Mouse (Mus musculus) monocyte, adult 5-6 weeks (primary cell): ENCODE data around the gene Gabpb2. TPM values are rescaled to one million over a fixed set of nuclear protein-coding genes. Genes with fewer than 3 reads are reported as not detected.

ENCODE experiments used
- ATAC-seq: fragments of 153-309, 156-312 bp; replicated peaks from 2 replicates; pipeline ENCODE4 v1.8.0; 2017; ENCODE audit warnings: mild to moderate bottlenecking; ENCODE audit not compliant: low TSS enrichment, insufficient number of reproducible peaks, severe bottlenecking, poor library complexity, low FRiP score
- total RNA-seq: library from RNA; stranded (forward); fragments of 200-1000, 200-491, 200-594 nt; gene quantifications from 3 replicates; pipeline ENCODE4 v1.2.3, GENCODE M21; 2017

Gabpb2 gene
- 87.0 to 129 TPM (median 91.1 TPM) in 3 replicates for total RNA-seq

DNA sequence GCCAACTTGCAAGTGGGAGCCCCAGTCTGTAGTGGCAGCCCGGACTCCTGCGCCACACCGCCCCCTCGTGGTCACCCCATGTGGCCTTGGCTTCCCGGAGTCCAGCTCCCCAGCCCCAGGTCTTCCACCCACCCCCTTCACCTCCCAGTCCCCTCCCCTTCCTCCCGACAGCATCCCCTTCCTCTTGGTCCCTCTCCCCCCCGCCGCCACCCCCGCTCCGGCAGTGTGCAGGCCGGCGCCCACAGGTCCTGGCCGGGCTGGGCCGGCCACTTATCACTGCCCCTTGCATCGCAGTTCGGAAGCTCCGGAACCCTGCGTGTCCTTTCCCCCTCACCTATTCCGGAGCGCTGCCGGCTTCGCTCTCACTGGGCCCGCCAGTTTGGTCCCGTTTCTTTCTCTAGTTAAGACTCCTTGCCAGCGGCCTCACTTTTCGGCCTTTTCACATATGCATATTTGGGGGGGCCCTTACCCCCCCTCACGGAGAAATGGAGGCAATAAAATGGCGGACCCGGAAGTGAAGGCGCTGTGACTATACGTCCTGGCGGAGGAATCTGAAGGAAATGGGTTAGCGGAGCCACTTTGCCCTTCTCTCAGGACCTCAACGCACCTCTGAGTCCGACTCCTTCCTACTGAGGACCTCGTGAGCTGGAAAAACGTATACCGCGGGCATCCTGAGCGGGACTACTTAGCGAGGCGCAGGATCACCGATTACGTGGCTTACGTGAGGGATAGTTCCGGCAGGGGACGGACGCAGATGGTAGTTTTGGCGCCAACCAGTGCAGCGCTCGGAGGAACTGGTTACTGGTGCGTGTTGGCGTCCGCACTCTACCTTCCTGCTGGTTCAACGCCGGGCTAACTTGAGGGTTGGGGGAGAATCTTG, at the start of gene Gabpb2:
TSS of gene Gabpb2 (minus strand) at position 662 of the 880 bp plus-strand sequence.
- ATAC-seq: peak; percentile 92

DNA sequence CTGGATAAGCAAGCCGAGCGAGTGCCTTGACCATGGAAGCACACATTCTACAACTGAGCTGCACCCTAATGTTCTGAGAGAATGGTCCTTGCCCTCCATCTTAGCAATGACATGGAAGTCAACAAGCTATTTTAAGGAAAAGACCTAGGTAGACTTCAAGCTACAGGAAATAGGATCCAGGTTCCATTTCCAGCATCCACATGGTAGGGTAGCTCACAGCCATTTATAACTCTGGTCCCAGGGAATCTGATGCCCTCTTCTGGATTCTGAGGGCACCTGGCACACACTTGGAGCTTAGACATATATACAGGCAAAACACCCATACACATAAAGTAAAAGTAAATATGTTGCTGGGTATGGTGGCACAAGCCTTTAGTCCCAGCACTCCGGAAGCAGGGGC, 48.3 kb upstream of the Gabpb2 start:
- no peak for ATAC-seq

- ATAC-seq: no peak
These were observed 47.0 kb upstream of the Gabpb2 start for GRCm38 (mm10) chr3:95264724-95265123.

DNA sequence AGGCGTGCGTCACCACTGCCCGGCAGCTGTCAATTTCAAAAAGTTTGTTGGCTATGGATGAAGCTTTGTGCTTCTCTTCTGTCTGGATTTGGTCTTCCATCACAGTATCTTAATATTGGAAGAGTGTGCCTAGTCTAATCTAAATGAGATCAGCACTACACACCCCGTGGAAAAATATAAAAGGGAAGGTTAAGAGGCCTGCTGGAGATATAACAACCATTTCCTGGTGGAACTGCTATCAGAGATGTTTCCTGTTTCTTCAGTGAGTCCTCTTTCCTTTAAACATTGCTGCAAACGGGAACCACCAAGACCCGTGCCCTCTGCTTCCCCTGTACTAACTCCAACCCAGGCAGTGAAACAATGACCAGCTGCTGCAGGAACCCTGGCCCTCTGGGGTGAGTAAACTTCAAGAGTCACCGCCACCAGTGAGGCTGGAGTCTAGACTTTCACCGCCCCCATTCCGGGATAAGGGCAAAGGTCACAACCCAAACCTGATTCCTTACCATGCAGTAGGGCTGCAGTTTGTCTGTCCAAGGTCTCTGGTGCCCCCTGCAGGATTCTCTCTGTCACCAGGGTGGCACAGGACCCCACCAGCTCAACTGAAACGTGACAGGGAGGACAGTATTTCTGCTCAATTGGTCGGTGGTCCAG, 45.5 kb upstream of the Gabpb2 start:
- ATAC-seq: peak; percentile 79; the same call in 1 of the 2 replicates

- ATAC-seq: no peak
These were observed 44.3 kb upstream of the Gabpb2 start for GRCm38 (mm10) chr3:95261975-95262374.

GRCm38 (mm10) chr3:95256931-95257330, 39.2 kb upstream of the Gabpb2 start:
- no peak for ATAC-seq

- no peak for ATAC-seq
These were observed 33.2 kb upstream of the Gabpb2 start, which contains the start of gene Bnipl for GRCm38 (mm10) chr3:95250783-95251424. TSS of gene Bnipl (minus strand) at chr3:95251193.

- ATAC-seq: no peak
These were observed 32.6 kb upstream of the Gabpb2 start for GRCm38 (mm10) chr3:95250361-95250760.

- no peak for ATAC-seq
These were observed 30.1 kb upstream of the Gabpb2 start for GRCm38 (mm10) chr3:95247660-95248336.

DNA sequence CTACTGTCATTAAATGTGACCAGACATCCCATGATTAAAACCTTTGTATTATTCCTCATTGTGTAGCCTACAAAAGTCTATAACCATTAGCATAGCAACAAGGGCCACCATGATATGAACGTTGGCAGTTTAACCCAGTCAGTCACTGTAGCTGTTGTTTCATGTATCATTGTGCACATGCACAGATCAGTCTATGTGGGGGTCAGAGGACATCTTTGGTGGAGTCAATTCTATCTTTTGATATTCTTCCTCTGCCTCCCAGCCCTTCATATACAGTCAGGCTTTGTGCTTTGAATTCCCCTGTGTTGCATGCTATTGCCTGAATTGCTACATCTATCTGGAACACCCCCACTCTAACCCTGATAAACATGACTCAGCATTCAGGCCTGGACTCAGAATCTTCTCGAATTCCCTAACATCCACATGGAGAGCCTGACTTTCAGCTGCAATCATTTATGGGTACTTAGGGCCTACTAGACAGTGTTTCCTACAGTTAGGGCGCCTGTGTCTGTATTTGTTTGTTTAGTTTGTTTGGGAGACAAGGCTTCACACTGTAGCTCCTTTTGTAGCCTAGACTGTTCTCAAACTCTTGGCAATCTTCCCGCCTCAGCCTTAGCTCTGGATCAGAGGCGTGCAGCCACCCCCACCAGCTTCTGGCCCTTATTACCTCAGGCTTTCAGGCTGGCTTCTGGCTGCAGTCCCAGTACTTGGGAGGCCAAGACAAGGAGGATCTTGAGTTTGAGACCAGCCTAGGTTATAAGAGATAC, 28.9 kb upstream of the Gabpb2 start:
- no peak for ATAC-seq

- ATAC-seq: no peak
These were observed 25.4 kb upstream of the Gabpb2 start for GRCm38 (mm10) chr3:95243086-95243485.

DNA sequence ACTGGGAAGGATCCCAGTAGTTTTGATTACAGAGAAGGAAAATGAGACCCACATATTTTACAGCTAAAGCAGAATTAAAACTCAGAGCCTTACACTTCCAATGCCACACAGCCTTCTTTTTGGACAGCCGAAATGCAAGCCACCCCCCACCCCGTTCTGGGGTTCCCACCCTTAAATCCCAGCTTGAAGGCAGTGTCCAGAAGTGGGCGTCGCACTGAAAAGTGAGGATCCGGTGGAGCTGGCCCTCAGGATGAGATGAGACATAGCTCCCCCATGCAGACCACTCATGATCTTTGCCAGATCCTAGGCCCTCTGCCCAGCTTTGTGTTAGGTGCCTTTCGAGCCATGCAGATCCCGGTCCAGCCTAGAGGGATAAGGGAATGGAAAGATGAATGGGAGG, 23.8 kb upstream of the Gabpb2 start, which contains the start of gene Gm128:
TSS of gene Gm128 (minus strand) at position 101 of the 400 bp plus-strand sequence.
- no peak for ATAC-seq

DNA sequence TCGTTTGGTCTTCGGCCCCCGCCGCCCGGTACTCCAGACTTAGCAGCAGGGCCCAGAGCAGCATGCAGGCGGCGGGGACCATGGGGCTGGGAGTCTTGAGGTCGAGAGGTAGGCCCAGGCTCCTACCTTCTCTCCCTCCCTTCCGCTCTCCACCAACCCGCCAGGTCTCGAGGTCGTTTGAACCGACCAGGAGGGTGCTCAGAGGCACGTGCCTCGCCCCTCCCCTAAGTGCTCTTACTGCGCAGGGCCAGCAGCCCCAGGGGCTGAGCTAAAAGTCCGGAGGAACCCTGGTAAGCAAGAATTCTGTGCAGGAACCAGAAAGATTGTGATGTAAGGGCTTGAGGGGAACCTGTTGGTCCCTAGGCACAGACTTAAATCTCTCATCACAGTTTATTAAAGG, 23.2 kb upstream of the Gabpb2 start:
- no peak for ATAC-seq

DNA sequence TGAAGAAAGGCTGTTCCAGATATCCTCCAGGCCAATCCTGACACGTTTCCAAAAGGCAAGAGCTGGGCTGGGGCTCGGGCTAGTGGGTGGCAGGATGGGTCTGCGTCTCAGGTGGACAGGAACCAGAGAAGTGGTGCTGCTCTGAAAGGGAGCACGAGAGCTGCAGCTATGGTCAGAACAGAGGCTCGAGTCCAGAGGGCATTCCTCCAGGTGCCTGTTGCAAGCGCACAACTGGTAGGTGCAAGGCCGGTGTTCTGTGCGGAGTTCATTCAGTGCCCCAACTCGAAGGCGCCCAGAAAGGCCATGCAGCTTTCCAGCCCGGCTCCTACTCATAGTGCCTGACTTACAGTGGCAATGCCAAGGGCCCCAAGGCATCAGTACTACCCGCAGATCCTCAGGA, 22.3 kb upstream of the Gabpb2 start:
- no peak for ATAC-seq

DNA sequence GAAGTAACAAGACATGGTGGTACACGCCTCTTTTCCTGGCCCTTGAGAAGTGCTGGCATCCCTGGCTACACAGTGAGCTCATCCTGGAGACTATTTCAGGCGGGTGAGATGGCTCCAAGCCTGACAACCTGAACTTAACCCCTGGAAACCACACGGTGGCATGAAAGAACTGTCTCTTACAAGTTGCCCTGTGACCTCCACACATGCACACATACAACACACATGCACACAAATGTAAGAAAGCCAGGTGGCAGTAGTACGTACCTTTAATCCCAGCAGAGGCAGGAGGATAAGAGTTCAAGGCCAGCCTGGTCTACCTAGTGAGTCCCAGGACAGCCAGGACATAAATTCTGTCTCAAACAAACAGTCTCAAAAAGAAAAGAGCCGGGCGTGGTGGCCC, 21.3 kb upstream of the Gabpb2 start:
- no peak for ATAC-seq

GRCm38 (mm10) chr3:95237541-95238099, 19.9 kb upstream of the Gabpb2 start:
- no peak for ATAC-seq

GRCm38 (mm10) chr3:95235386-95236301, 17.9 kb upstream of the Gabpb2 start:
- no peak for ATAC-seq
